Mouse (Mus musculus) midbrain, embryonic 12.5 days (tissue): ENCODE measurements around the gene Gata5. TPM values are rescaled to one million over a fixed set of nuclear protein-coding genes. Genes with fewer than 3 reads are reported as not detected.
A peak's percentile ranks its signal among the peaks of the same experiment; 100 is the strongest.

Experiments
- ATAC-seq: fragments of 200-750 bp; cut with Nextera tagmentation; 2 replicates; pipeline ENCODE4 v1.8.0; 2017; ENCODE audit warnings: low read depth, moderate TSS enrichment, moderate library complexity; ENCODE audit not compliant: low FRiP score
- H3K27ac ChIP-seq: fragments of 300-500 bp; sonication (generic); replicated peaks from 2 replicates; pipeline ENCODE4 v1.5.1; 2016; ENCODE audit warnings: mild to moderate bottlenecking
- H3K27me3 ChIP-seq: fragments of 300-500 bp; sonication (generic); 2 replicates; pipeline ENCODE4 v1.6.1; 2016; ENCODE audit warnings: mild to moderate bottlenecking
- H3K36me3 ChIP-seq: fragments of 300-500 bp; sonication (generic); 2 replicates; pipeline ENCODE4 v1.6.1; 2016
- H3K4me1 ChIP-seq: fragments of 300-500 bp; sonication (generic); 2 replicates; pipeline ENCODE4 v1.6.1; 2016
- H3K4me2 ChIP-seq: fragments of 300-500 bp; sonication (generic); replicated peaks from 2 replicates; pipeline ENCODE4 v1.6.1; 2016; ENCODE audit warnings: mild to moderate bottlenecking, moderate library complexity
- H3K4me3 ChIP-seq: fragments of 300-500 bp; sonication (generic); 2 replicates; pipeline ENCODE4 v1.5.1; 2016; ENCODE audit warnings: mild to moderate bottlenecking
- H3K9ac ChIP-seq: fragments of 300-500 bp; sonication (generic); replicated peaks from 2 replicates; pipeline ENCODE4 v1.6.1; 2016; ENCODE audit warnings: mild to moderate bottlenecking, moderate library complexity
- H3K9me3 ChIP-seq: fragments of 300-500 bp; sonication (generic); 2 replicates; pipeline ENCODE4 v1.6.1; 2016; ENCODE audit warnings: mild to moderate bottlenecking
- WGBS: fragments of 180-500 bp; shearing (Covaris S2); methylation state at CpG from one replicate; pipeline ENCODE4 v1.1.7; 2016; 5-methylcytosine and 5-hydroxymethylcytosine counted together
- polyA plus RNA-seq: library from polyadenylated mRNA; unstranded; fragments of >200 nt; fragmentation: Nextera tagmentation; extraction: Ambion mirVana; gene quantifications from 2 replicates; pipeline ENCODE4 v1.2.1, GENCODE M21; 2016

The Gata5 gene
- polyA plus RNA-seq, 1 experiment from 2014 or later, result not detected

DNA sequence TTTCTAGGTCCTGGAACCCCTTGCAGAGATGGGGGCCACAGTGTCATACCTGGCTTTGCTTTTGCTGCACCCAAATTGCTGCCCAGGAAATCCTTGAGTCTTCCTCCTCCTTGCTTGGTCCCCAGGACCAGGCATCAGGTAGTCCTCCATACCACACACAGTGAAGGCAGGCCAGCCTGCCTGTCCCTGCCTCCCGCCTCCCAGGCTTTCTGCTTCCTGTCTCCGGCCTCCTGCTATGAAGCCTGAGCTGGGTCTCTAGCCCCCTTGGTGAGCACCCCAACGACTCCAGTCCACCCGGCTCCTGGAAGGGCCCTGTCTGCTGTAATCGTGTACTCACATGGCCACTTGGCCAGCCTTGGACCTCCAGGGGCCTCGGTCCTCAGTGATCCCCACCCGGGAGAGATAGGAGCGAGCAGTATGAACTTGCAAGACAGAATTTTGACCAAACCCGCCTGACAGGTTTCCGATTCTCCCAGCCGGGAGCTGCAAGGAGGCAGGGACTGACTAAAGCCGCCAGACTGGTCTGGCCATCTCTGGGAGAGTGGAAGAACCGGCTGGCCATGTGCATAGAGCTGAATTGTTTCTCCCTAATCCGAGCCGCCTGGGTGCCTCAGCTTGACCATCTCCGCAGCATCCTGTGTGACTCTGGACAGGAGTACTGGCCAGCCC lies 44.9 kb downstream of the Gata5 start, which contains the start of gene Rbbp8nl:
Gene Rbbp8nl (minus strand): TSS at position 440 of the 669 bp plus-strand sequence.
- Histone ChIP-seq H3K36me3 (no peaks in the 10 kb centered on the region), H3K27me3 (no peaks in the 10 kb centered on the region; the same call in 1 of the 2 replicates), H3K4me3 (no peak within 1 kb of the TSS), H3K4me2 (no peak within 1 kb of the TSS), H3K9ac (no peak within 1 kb of the TSS), H3K9me3 (no peaks in the 10 kb centered on the region), H3K27ac (no peak within 1 kb of the TSS), H3K4me1 (no peaks in the 10 kb centered on the region)
- WGBS, result 42% methylated on average over 16 of the region's 16 CpGs
- ATAC-seq, result no peak

DNA sequence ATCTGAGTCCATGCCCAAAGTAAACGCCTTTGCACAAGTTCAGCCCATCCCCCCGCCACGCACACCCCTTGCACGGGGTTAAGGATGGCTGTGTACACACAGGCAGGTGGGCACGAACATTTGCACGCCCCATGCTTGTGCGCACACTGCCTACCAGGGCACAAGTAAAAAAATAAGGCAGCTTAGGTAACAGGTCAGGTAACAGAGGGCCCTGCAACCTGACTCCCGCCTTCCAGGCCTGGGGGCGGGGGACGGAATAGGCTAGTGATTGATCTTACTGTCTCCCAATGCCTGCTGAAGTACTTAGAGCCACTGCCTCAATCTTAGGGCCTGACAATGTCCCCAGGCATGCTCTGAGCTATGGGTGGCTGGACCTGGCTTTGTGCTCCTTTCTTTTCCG lies 45.5 kb downstream of the Gata5 start:
- Histone ChIP-seq H3K4me2 (no peak overlapping the region), H3K9me3 (no peaks in the 10 kb centered on the region), H3K4me3 (no peak overlapping the region), H3K27me3 (no peaks in the 10 kb centered on the region; the same call in 1 of the 2 replicates), H3K27ac (no peak overlapping the region), H3K36me3 (no peaks in the 10 kb centered on the region), H3K4me1 (no peaks in the 10 kb centered on the region), H3K9ac (no peak overlapping the region)
- no peak for ATAC-seq
- 62% methylated on average over 11 of the region's 11 CpGs for WGBS

DNA sequence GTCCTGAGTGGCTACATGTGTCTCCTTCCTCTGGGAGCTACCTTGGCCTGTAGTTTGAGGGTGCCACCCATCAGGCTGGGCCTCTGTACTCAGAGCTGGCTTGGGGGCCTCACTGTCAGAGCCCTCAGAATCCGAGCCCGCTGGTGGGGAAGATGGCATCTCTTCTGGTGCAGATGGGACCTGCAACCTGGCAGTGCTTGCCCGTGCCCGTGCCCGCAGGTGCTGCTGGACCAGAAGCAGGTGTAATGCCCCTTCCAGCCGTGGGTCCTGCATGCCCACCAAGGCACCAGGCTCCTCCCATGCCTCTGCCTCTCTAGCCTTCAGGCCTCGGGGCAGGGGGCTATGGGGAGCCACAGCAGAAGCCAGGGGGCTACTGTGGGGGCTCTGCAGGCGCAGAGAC lies 55.2 kb downstream of the Gata5 start:
- Histone ChIP-seq H3K9ac (no peak overlapping the region), H3K27me3 (peaks cover 22% of the 10 kb centered on the region), H3K36me3 (no peaks in the 10 kb centered on the region), H3K27ac (no peak overlapping the region), H3K4me3 (no peak overlapping the region), H3K9me3 (no peaks in the 10 kb centered on the region), H3K4me2 (no peak overlapping the region), H3K4me1 (peaks cover 9% of the 10 kb centered on the region; the same call in 1 of the 2 replicates)
- WGBS, result 84% methylated on average over 8 of the region's 8 CpGs
- no peak for ATAC-seq

DNA sequence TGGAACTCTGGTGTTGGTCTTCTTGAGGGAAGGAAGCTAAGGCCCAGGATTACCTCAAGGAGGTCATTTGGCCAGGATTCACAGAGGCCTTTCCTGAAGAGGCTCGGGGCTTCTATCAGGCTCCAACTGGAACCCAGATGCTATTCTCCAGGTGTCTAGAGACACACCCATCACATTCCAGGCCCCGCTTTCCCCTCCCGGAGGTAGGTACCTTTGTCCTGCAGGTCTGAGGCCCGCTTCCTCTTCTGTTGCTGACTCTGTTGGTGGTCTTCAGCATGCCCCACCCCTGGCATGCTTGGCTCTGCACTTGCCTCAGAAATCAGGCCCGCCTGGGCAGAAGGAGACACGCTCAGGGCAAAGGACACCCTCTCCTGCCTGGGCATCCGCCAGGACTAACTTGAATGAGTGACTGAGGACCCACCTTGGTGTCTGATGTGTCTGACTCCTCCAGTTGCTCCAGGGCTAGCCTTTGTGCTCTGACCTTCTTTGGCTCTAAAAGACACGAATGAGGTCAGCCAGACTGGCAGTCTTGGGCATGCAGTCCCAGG lies 56.7 kb downstream of the Gata5 start:
- 72% methylated on average over 8 of the region's 8 CpGs for WGBS
- H3K27me3 ChIP-seq, result peaks cover 28% of the 10 kb centered on the region
- H3K4me1 ChIP-seq, result peaks cover 15% of the 10 kb centered on the region
- H3K27ac ChIP-seq, result no peak overlapping the region
- no peak overlapping the region for H3K4me2 ChIP-seq
- ATAC-seq, result no peak
- H3K9me3 ChIP-seq, result no peaks in the 10 kb centered on the region
- H3K4me3 ChIP-seq, result no peak overlapping the region
- no peak overlapping the region for H3K9ac ChIP-seq
- H3K36me3 ChIP-seq, result no peaks in the 10 kb centered on the region

DNA sequence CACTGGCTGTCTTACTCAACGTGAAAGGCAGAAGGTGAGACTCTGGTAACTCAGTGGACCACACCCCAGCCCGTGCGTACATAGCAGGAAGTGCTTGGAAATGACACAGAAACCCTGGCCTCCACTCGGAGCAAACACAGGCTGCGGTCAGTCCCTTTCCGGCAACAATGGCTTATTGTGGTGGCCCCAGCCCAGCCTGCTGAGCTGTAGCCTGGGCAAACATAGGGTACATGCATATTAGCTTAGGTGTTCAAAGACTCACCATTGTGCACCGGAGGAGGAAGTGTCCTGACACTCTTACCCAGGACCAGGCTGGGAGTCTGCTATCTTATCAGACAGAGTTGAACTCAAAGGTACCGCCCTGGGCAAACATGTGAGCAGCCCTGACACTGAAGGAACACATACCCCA lies 57.6 kb downstream of the Gata5 start:
- no peak for ATAC-seq
- H3K27ac ChIP-seq, result no peak overlapping the region
- H3K4me1 ChIP-seq, result peaks cover 25% of the 10 kb centered on the region
- no peak overlapping the region for H3K9ac ChIP-seq
- no peak overlapping the region for H3K4me3 ChIP-seq
- H3K9me3 ChIP-seq, result no peaks in the 10 kb centered on the region
- H3K27me3 ChIP-seq, result peaks cover 28% of the 10 kb centered on the region
- no peaks in the 10 kb centered on the region for H3K36me3 ChIP-seq
- no peak overlapping the region for H3K4me2 ChIP-seq
- WGBS, result 69% methylated on average over 8 of the region's 8 CpGs

DNA sequence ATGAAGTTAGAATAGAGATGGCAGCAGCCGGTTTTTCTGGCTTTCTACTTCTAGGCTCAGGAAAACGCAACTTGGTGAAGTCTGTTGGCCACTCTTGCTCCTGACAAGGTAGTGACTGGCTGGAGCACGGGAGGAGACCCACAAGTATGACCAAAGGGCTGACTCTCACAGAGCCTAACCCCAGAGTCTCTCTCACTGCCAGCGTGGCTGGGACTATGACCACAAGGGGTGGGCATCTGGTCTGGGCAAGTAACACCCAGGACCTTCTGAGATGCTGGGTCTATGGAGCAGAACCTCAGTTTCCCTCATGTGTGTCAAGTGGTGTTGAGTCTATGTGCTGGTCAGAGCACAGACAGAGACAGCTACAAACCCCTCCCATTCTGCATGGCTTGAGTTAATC lies 58.1 kb downstream of the Gata5 start:
- Histone ChIP-seq H3K4me3 (no peak overlapping the region), H3K9me3 (no peaks in the 10 kb centered on the region), H3K4me2 (no peak overlapping the region), H3K27ac (no peak overlapping the region), H3K9ac (no peak overlapping the region), H3K27me3 (peaks cover 28% of the 10 kb centered on the region), H3K36me3 (no peaks in the 10 kb centered on the region), H3K4me1 (peaks cover 29% of the 10 kb centered on the region)
- ATAC-seq, result no peak
- 61% methylated on average over 4 of the region's 4 CpGs for WGBS

DNA sequence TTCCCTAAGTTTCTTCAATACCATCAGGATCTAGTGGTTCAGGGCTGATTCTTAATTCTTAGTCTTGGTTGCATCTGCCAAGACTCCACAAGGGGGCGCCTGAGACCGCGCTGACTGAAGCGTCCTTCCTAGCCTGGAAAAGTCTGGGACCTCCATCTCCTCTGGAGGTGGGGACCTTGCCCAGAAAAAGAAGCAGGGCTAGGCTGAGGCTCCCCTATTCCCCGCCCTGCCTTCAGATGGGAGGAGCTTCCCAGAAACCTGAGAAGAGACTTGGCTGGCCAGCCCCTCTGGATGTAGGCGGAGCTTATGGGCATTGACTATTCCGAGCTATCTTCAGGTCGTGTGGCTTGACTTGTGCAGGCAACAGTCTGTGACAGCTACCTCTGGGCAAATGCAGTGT lies 58.7 kb downstream of the Gata5 start:
- H3K4me2 ChIP-seq, result no peak overlapping the region; the same call in 1 of the 2 replicates

More for the DNA sequence above, 58.7 kb downstream of the Gata5 start:
- Histone ChIP-seq H3K9me3 (no peaks in the 10 kb centered on the region), H3K36me3 (no peaks in the 10 kb centered on the region), H3K9ac (no peak overlapping the region), H3K4me3 (no peak overlapping the region), H3K4me1 (peaks cover 34% of the 10 kb centered on the region), H3K27me3 (peaks cover 28% of the 10 kb centered on the region), H3K27ac (no peak overlapping the region)
- peak; percentile 17; the same call in 1 of the 2 replicates for ATAC-seq
- 0% methylated on average over 8 of the region's 8 CpGs for WGBS

Other genes with a start within 250 kb of the Gata5 start
- gene Hrh3, start 230.2 kb downstream of the Gata5 start, polyA plus RNA-seq, result 4.1 and 4.8 TPM in 2 replicates
- gene Osbpl2, start 215.4 kb downstream of the Gata5 start, polyA plus RNA-seq, result 52.7 and 52.8 TPM in 2 replicates
- gene Adrm1, start 163.2 kb downstream of the Gata5 start, polyA plus RNA-seq, result 214 and 217 TPM in 2 replicates
- 1.7 and 3.2 TPM in 2 replicates for gene Lama5, start 108.8 kb downstream of the Gata5 start, polyA plus RNA-seq
- gene Rps21, start 77.3 kb downstream of the Gata5 start, polyA plus RNA-seq, result 393 and 434 TPM in 2 replicates
- 22.3 and 26.5 TPM in 2 replicates for gene Cables2, start 61.2 kb downstream of the Gata5 start, polyA plus RNA-seq
- gene Rbbp8nl, start 44.8 kb downstream of the Gata5 start, polyA plus RNA-seq, result 0.08 and 0.16 TPM in 2 replicates
- 3.5 and 4.1 TPM in 2 replicates for gene Slco4a1, start 121.5 kb upstream of the Gata5 start, polyA plus RNA-seq
- gene Ntsr1, start 165.3 kb upstream of the Gata5 start, polyA plus RNA-seq, result 0.15 and 0.29 TPM in 2 replicates
- gene Mrgbp, start 246.6 kb upstream of the Gata5 start, polyA plus RNA-seq, result 46.8 and 49.0 TPM in 2 replicates